Comparison of ENCODE assay signal across 20 mouse cellular contexts in genomic region chr3:64876669-64877068, GRCm38 (mm10). TPM values are rescaled to one million over a fixed set of nuclear protein-coding genes. Genes with fewer than 3 reads are reported as not detected.
DNase-seq lines count a peak whose midpoint lies in the region; ATAC-seq and TF ChIP-seq lines count a peak whose summit lies in the region.
"Had no signal": no experiment of that assay in that cellular context is flagged by ENCODE, and none has a peak within 500 bp of the region (broad histone marks: within the 10 kb centered on the region; RNA-seq: fewer than 3 reads in every experiment).

No protein-coding gene starts in this region.

- H3K4me2 ChIP-seq in kidney, postnatal 0 days (ENCODE audit: low read length) = no peak overlapping the region
- no peak overlapping the region for H3K4me2 ChIP-seq in kidney, embryonic 14.5 days (replicated peaks; ENCODE audit: low read depth, low read length)
- no peak overlapping the region for H3K4me2 ChIP-seq in liver, postnatal 0 days (ENCODE audit: low read depth, low read length)
- H3K4me2 ChIP-seq: embryonic facial prominence, embryonic 12.5 days; heart, embryonic 11.5 days; liver, embryonic 13.5 days; neural tube, embryonic 15.5 days had no signal

- no peak for TF ChIP-seq EP300 in liver, postnatal 0 days (IDR thresholded peaks at IDR 0.05; ENCODE audit: low read depth)

- no peak overlapping the region for H3K4me3 ChIP-seq in kidney, postnatal 0 days (replicated peaks; ENCODE audit: low read depth, low read length)
- no peak overlapping the region for H3K4me3 ChIP-seq in kidney, embryonic 14.5 days (ENCODE audit: low read length)
- H3K4me3 ChIP-seq in liver, postnatal 0 days (ENCODE audit: low read depth, low read length) = no peak overlapping the region
- H3K4me3 ChIP-seq: embryonic facial prominence, embryonic 12.5 days; limb, embryonic 10.5 days; liver, embryonic 13.5 days; neural tube, embryonic 15.5 days had no signal

- no peak overlapping the region for H3K9ac ChIP-seq in kidney, postnatal 0 days (ENCODE audit: low read depth, low read length)
- no peak overlapping the region for H3K9ac ChIP-seq in kidney, embryonic 14.5 days (ENCODE audit: low read depth, low read length)
- no peak overlapping the region for H3K9ac ChIP-seq in liver, postnatal 0 days (replicated peaks)
- H3K9ac ChIP-seq: embryonic facial prominence, embryonic 12.5 days; liver, embryonic 13.5 days; neural tube, embryonic 15.5 days had no signal

- H3K4me1 ChIP-seq in kidney, postnatal 0 days (replicated peaks; ENCODE audit: insufficient read depth, low read length) = no peaks in the 10 kb centered on the region
- no peaks in the 10 kb centered on the region for H3K4me1 ChIP-seq in kidney, embryonic 14.5 days (ENCODE audit: control insufficient read depth, insufficient read depth, low read length)
- H3K4me1 ChIP-seq in liver, postnatal 0 days (ENCODE audit: insufficient read depth) = no peaks in the 10 kb centered on the region
- H3K4me1 ChIP-seq: embryonic facial prominence, embryonic 12.5 days; limb, embryonic 10.5 days; liver, embryonic 13.5 days; neural tube, embryonic 15.5 days had no signal

- H3K27me3 ChIP-seq in kidney, postnatal 0 days (ENCODE audit: insufficient read depth, low read length) = no peaks in the 10 kb centered on the region
- H3K27me3 ChIP-seq in kidney, embryonic 14.5 days (ENCODE audit: control insufficient read depth, insufficient read depth, low read length) = no peaks in the 10 kb centered on the region
- no peaks in the 10 kb centered on the region for H3K27me3 ChIP-seq in liver, postnatal 0 days (ENCODE audit: insufficient read depth, low read length)
- H3K27me3 ChIP-seq: embryonic facial prominence, embryonic 12.5 days; liver, embryonic 13.5 days; neural tube, embryonic 15.5 days had no signal

- ATAC-seq in kidney, postnatal 0 days (replicated peaks; ENCODE audit: low FRiP score, low read depth) = no peak
- ATAC-seq in kidney, embryonic 14.5 days (ENCODE audit: low FRiP score, low TSS enrichment) = no peak
- ATAC-seq in liver, postnatal 0 days = no peak

- H3K27ac ChIP-seq in kidney, postnatal 0 days = no peak overlapping the region
- no peak overlapping the region for H3K27ac ChIP-seq in kidney, embryonic 14.5 days (ENCODE audit: low read depth, low read length)
- H3K27ac ChIP-seq in liver, postnatal 0 days (ENCODE audit: low read depth) = no peak overlapping the region
- H3K27ac ChIP-seq: embryonic facial prominence, embryonic 12.5 days; limb, embryonic 10.5 days; liver, embryonic 13.5 days; neural tube, embryonic 15.5 days had no signal

- TF ChIP-seq POLR2A in brain, embryonic 14.5 days (IDR thresholded peaks at IDR 0.05; ENCODE audit: borderline replicate concordance, extremely low read depth, insufficient read depth, insufficient read length, poor library complexity, severe bottlenecking) = no peak

- H3K36me3 ChIP-seq in kidney, postnatal 0 days (ENCODE audit: insufficient read depth, low read length) = no peaks in the 10 kb centered on the region
- no peaks in the 10 kb centered on the region for H3K36me3 ChIP-seq in kidney, embryonic 14.5 days (ENCODE audit: control insufficient read depth, insufficient read depth, low read length)
- no peaks in the 10 kb centered on the region for H3K36me3 ChIP-seq in liver, postnatal 0 days (replicated peaks; ENCODE audit: insufficient read depth, low read length)
- H3K36me3 ChIP-seq: embryonic facial prominence, embryonic 12.5 days; limb, embryonic 10.5 days; liver, embryonic 13.5 days; neural tube, embryonic 15.5 days had no signal

- no peaks in the 10 kb centered on the region for H3K9me3 ChIP-seq in kidney, postnatal 0 days (replicated peaks; ENCODE audit: low read length)
- no peaks in the 10 kb centered on the region for H3K9me3 ChIP-seq in kidney, embryonic 14.5 days (ENCODE audit: control insufficient read depth, low read length)
- no peaks in the 10 kb centered on the region for H3K9me3 ChIP-seq in liver, postnatal 0 days (ENCODE audit: low read length)
- H3K9me3 ChIP-seq: embryonic facial prominence, embryonic 12.5 days; limb, embryonic 10.5 days; liver, embryonic 13.5 days; neural tube, embryonic 15.5 days had no signal

- DNase-seq in kidney, postnatal 0 days (ENCODE audit: low spot score) = no peak
- peak; percentile 2 for DNase-seq in right cerebral cortex, postnatal 4 days
- DNase-seq in right cerebral cortex, postnatal 25 days = no peak
- peak; percentile 20 for DNase-seq in brain, embryonic 14.5 days (ENCODE audit: low read depth)
- DNase-seq in ovary, postnatal 14 days (ENCODE audit: low spot score) = no peak
- no peak for DNase-seq in liver, postnatal 0 days
- DNase-seq: adrenal gland, adult 2 months; cerebellum, adult 2 months; kidney, postnatal 10 days; layer of hippocampus, adult 9-11 months; liver, embryonic 13.5 days; lung, postnatal 14 days; right cerebral cortex, adult 18-20 months had no signal

- 50% methylated on average over 1 of the region's 1 CpGs for WGBS in kidney, postnatal 0 days
- WGBS in kidney, embryonic 14.5 days = 54% methylated on average over 1 of the region's 1 CpGs
- WGBS in liver, postnatal 0 days (ENCODE audit: insufficient replicate concordance) = 33% methylated on average over 1 of the region's 1 CpGs

- peak; percentile 30; the same call in 1 of the 2 replicates for TF ChIP-seq CTCF in kidney, postnatal 0 days (IDR thresholded peaks at IDR 0.05; ENCODE audit: low read depth)
- TF ChIP-seq CTCF in brain, embryonic 14.5 days (IDR thresholded peaks at IDR 0.05; ENCODE audit: borderline replicate concordance, extremely low read depth, insufficient read depth, insufficient read length) = peak; percentile 35; the same call in 1 of the 2 replicates
- TF ChIP-seq CTCF in liver, postnatal 0 days (IDR thresholded peaks at IDR 0.05; ENCODE audit: low read depth) = no peak

RNA-seq across cellular contexts. Expression of gene Vmn2r7, which starts 32.1 kb away (rescaled TPM):
- not detected in 2 replicates for polyA plus RNA-seq in kidney, postnatal 0 days (2015; fragmentation: Nextera tagmentation; extraction: Ambion mirVana)
- not detected in 2 replicates for polyA plus RNA-seq in kidney, embryonic 14.5 days (2014; fragmentation: Nextera tagmentation; extraction: Ambion mirVana)
- not detected in 2 replicates for polyA plus RNA-seq in brain, embryonic 14.5 days (2012; rRNA removed)
- not detected in 2 replicates for polyA plus RNA-seq in liver, postnatal 0 days (2015; fragmentation: Nextera tagmentation; extraction: Ambion mirVana)
- polyA plus RNA-seq: adrenal gland, adult 2 months; heart, embryonic 11.5 days; intestine, embryonic 14.5 days; limb, embryonic 10.5 days; liver, embryonic 13.5 days; neural tube, embryonic 15.5 days; urinary bladder, adult 2 months had no signal

Comparison
In these comparisons a context has a peak if more than half of its experiments do, and no peak if none do; other contexts are left out.
1. DNase-seq: peak in right cerebral cortex, postnatal 4 days (single experiment) and brain, embryonic 14.5 days (single experiment); none in kidney, postnatal 0 days (single experiment), right cerebral cortex, postnatal 25 days (single experiment), ovary, postnatal 14 days (single experiment) and liver, postnatal 0 days (single experiment).